Mouse (Mus musculus): ENCODE measurements around the gene Ppef1.

GRCm38 (mm10) chrX:160766233-160766616 lies 30.7 kb upstream of the Ppef1 start:
- no peak for TF ChIP-seq CTCF (IDR thresholded peaks at IDR 0.05; ENCODE audit: low read depth, low read length)
- TF ChIP-seq TAL1 (conservative IDR thresholded peaks at IDR 0.05; ENCODE audit: low read depth, low read length), result no peak
- TF ChIP-seq GATA2 (IDR thresholded peaks at IDR 0.05; ENCODE audit: borderline replicate concordance, low read depth, low read length), result no peak
- TF ChIP-seq GATA1 (IDR thresholded peaks at IDR 0.05; ENCODE audit: borderline replicate concordance, low read length), result no peak
